Mouse (Mus musculus): ENCODE data around the gene Ptx4.

GRCm38 (mm10) chr17:25110590-25110989 is 10.0 kb upstream of the Ptx4 start:
- no peak for TF ChIP-seq CTCF (IDR thresholded peaks at IDR 0.05; ENCODE audit: insufficient read depth, low read depth, low read length)
- TF ChIP-seq POLR2A (IDR thresholded peaks at IDR 0.05; ENCODE audit: insufficient read depth, low read depth, low read length), result no peak
